Mouse (Mus musculus) leukemia stem cell, adult 10-12 weeks (primary cell): ENCODE data around the gene Prrg2. TPM values are rescaled to one million over a fixed set of nuclear protein-coding genes. Genes with fewer than 3 reads are reported as not detected.

Experiments used
- polyA plus RNA-seq: library from polyadenylated mRNA; stranded (reverse); fragments of >175 nt; gene quantifications from 2 replicates; pipeline ENCODE4 v1.2.3, GENCODE M21; 2012; ENCODE audit warnings: low replicate concordance

The Prrg2 gene
- 37.4 and 43.1 TPM in 2 replicates for polyA plus RNA-seq

DNA sequence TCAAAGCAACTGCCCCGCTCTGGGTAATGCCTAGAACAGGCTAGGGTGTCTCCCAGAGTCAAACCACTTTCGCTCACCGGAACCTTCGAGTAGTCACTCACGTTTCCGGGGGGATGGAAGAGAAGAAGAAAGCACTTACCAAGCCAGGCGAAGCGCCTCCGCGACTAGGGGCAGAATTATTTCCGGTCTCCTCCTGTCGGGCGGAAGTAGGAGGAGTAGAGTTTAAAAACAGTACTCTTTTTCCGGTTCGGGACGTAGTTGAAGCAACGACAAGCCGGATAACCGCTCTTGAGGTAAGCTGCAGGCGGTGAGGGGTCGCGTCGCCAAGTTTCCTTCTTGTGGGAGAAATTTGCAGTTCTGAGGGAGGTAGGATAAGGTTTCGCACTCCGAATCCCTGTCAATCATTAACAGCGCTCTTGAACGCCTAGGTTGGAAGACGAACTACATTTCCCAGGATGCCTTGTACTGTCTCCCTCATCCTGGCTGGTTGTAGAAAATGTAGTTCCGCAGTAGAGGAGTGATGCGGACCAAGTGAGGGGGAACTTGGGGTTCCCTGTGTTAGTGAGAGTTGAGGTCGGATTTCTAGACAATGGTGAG, at the start of gene Prrg2, which contains the start of gene Nosip:
Prrg2 (minus strand) TSS at position 439 of the 597 bp plus-strand sequence.
Nosip (plus strand) TSS at position 191 of the 597 bp plus-strand sequence.

GRCm38 (mm10) chr7:45103652-45104180, 41.2 kb upstream of the Prrg2 start, which contains the start of gene Fcgrt:
Fcgrt (minus strand) TSS chr7:45103851.

GRCm38 (mm10) chr7:45092048-45092447, 29.6 kb upstream of the Prrg2 start, which contains the start of gene Rcn3:
Rcn3 (minus strand) TSS chr7:45092221.

DNA sequence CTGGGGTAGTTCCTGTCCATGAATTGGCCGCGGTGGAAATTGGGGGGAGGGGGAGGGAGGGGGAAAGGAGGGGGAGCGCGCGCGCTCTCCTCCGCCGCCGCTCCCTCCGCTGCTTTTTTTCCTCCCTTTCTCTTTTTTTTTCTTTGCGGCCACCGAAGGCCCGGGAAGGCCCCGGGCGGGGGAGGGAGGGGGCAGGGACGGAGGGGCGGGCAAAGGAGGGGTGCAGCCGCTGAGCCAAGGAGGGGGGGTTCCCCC, 9.7 kb downstream of the Prrg2 start, which contains the start of gene Prr12:
Prr12 (minus strand) TSS at position 20 of the 255 bp plus-strand sequence.

GRCm38 (mm10) chr7:45017242-45018061, 45.0 kb downstream of the Prrg2 start, which contains the start of gene Rras:
Rras (plus strand) TSS chr7:45017961.

GRCm38 (mm10) chr7:45015957-45016612, 46.4 kb downstream of the Prrg2 start, which contains the start of gene Scaf1:
Scaf1 (minus strand) TSS chr7:45016363.

Other genes with a start within 250 kb of the Prrg2 start
- 34.9 and 262 TPM in 2 replicates for gene Nup62, start 246.6 kb downstream of the Prrg2 start, polyA plus RNA-seq
- gene Il4i1, start 246.3 kb downstream of the Prrg2 start, polyA plus RNA-seq = 32.0 and 50.1 TPM in 2 replicates
- 316 and 493 TPM in 2 replicates for gene Atf5, start 246.0 kb downstream of the Prrg2 start, polyA plus RNA-seq
- 700 and 1,277 TPM in 2 replicates for gene Akt1s1, start 213.7 kb downstream of the Prrg2 start, polyA plus RNA-seq
- gene Tbc1d17, start 213.6 kb downstream of the Prrg2 start, polyA plus RNA-seq = 84.2 and 127 TPM in 2 replicates
- 44.0 and 47.7 TPM in 2 replicates for gene Pnkp, start 205.5 kb downstream of the Prrg2 start, polyA plus RNA-seq
- gene Ptov1, start 192.9 kb downstream of the Prrg2 start, polyA plus RNA-seq = 43.6 and 56.8 TPM in 2 replicates
- gene Med25, start 170.0 kb downstream of the Prrg2 start, polyA plus RNA-seq = 556 and 706 TPM in 2 replicates
- 65.8 and 103 TPM in 2 replicates for gene Fuz, start 166.6 kb downstream of the Prrg2 start, polyA plus RNA-seq
- gene Ap2a1, start 133.2 kb downstream of the Prrg2 start, polyA plus RNA-seq = 202 and 215 TPM in 2 replicates
- gene Tsks, start 119.5 kb downstream of the Prrg2 start, polyA plus RNA-seq = 0.42 TPM in 1 of 2 replicates, not detected in the other
- gene Cpt1c, start 87.8 kb downstream of the Prrg2 start, polyA plus RNA-seq = 12.5 and 13.7 TPM in 2 replicates
- 27.7 and 67.9 TPM in 2 replicates for gene Prmt1, start 76.1 kb downstream of the Prrg2 start, polyA plus RNA-seq
- 87.3 and 130 TPM in 2 replicates for gene Irf3, start 65.0 kb downstream of the Prrg2 start, polyA plus RNA-seq
- 87.8 and 102 TPM in 2 replicates for gene Bcl2l12, start 64.0 kb downstream of the Prrg2 start, polyA plus RNA-seq
- gene Scaf1, start 46.3 kb downstream of the Prrg2 start, polyA plus RNA-seq = 217 and 410 TPM in 2 replicates
- gene Rras, start 44.7 kb downstream of the Prrg2 start, polyA plus RNA-seq = 5.5 and 13.5 TPM in 2 replicates
- 79.4 and 112 TPM in 2 replicates for gene Prr12, start 9.8 kb downstream of the Prrg2 start, polyA plus RNA-seq
- gene Nosip, start 248 bp downstream of the Prrg2 start, polyA plus RNA-seq = 116 and 136 TPM in 2 replicates
- gene Rcn3, start 29.5 kb upstream of the Prrg2 start, polyA plus RNA-seq = 46.7 and 64.8 TPM in 2 replicates
- 110 and 181 TPM in 2 replicates for gene Fcgrt, start 41.2 kb upstream of the Prrg2 start, polyA plus RNA-seq
- 30.5 and 135 TPM in 2 replicates for gene Rps11, start 61.8 kb upstream of the Prrg2 start, polyA plus RNA-seq
- gene Rpl13a, start 66.1 kb upstream of the Prrg2 start, polyA plus RNA-seq = 3,721 and 5,411 TPM in 2 replicates
- 0.19 and 1.7 TPM in 2 replicates for gene Gm45713, start 73.6 kb upstream of the Prrg2 start, polyA plus RNA-seq
- gene Flt3l, start 73.8 kb upstream of the Prrg2 start, polyA plus RNA-seq = 27.9 and 74.5 TPM in 2 replicates
- 30.9 and 48.1 TPM in 2 replicates for gene Pih1d1, start 91.6 kb upstream of the Prrg2 start, polyA plus RNA-seq
- 59.4 and 89.2 TPM in 2 replicates for gene Aldh16a1, start 91.9 kb upstream of the Prrg2 start, polyA plus RNA-seq
- gene Slc17a7, start 101.3 kb upstream of the Prrg2 start, polyA plus RNA-seq = 0.08 and 0.46 TPM in 2 replicates
- 0.24 and 4.6 TPM in 2 replicates for gene Gfy, start 116.9 kb upstream of the Prrg2 start, polyA plus RNA-seq
- not detected in 2 replicates for gene Pth2, start 118.3 kb upstream of the Prrg2 start, polyA plus RNA-seq
- gene Ccdc155, start 142.2 kb upstream of the Prrg2 start, polyA plus RNA-seq = 1.1 and 1.2 TPM in 2 replicates
- gene Dkkl1, start 149.5 kb upstream of the Prrg2 start, polyA plus RNA-seq = 46.7 and 92.2 TPM in 2 replicates
- gene Tead2, start 153.1 kb upstream of the Prrg2 start, polyA plus RNA-seq = 1.1 and 1.3 TPM in 2 replicates
- gene Cd37, start 176.4 kb upstream of the Prrg2 start, polyA plus RNA-seq = 162 and 431 TPM in 2 replicates
- gene Slc6a16, start 178.4 kb upstream of the Prrg2 start, polyA plus RNA-seq = not detected in 2 replicates
- gene Slc6a21, start 214.8 kb upstream of the Prrg2 start, polyA plus RNA-seq = 0.11 TPM in 1 of 2 replicates, not detected in the other